Mouse (Mus musculus): ENCODE data around the gene Syne2.

DNA sequence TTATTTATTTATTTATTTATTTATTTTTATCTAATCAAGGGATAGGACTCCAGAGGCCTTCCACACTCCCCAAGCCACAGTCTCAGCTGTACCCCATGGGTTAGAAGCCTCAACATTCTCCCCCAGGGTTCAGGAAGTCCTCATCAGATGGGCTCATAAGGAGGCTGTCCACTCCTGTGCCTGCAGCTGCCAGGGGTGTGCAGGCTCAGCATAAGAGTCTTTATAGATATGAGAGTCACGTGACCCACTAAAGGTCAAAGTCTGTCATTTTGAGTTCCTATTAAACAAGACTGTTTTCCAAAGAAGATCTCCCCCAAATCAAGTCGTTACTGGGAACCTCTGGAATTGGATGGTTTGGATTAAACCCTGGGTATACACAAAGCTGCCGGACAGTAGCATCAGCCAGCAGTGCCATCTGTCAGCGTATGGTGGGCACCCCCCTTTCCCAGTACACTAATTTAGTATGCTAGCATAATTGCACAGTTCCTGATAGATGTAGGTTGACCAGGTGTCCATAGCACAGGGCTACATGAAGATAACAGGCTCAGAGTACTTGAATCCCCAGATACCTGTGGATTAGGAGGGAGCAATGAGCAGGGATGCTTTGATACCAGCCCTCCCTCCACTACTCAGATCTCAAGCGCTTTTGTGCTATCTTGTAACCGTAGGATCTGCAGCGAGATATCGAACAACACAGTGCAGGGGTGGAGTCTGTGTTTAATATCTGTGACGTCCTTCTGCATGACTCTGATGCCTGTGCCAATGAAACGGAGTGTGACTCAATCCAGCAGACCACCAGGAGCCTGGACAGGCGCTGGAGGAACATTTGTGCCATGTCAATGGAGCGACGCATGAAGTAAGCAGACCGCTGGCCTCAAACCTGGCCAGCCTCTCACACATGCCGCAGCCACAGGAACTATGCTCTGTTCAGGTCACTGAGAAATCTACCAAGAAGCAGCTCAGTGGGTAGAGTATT lies 276.0 kb downstream of the Syne2 start:
- TF ChIP-seq CTCF (conservative IDR thresholded peaks at IDR 0.05; ENCODE audit: low read length) (no peak), POU5F1 (IDR thresholded peaks at IDR 0.05; ENCODE audit: borderline replicate concordance, low read length) (no peak)

All from E14TG2a.4 (cell line).